Mouse (Mus musculus) heart, postnatal 0 days (tissue): ENCODE measurements at regions not wholly inside any gene's neighbourhood (a gene's known extent, or its start where the extent isn't known, plus 50 kb on each side); places are given as distances from the start of the nearest gene placed in this dataset.
"Not testable (repeated sequence)": the region's sequence is repeated elsewhere in the genome, so short reads cannot be mapped to it uniquely, and the experiment has no call there.

ENCODE experiments used
- ATAC-seq: fragments of 200-750 bp; cut with Nextera tagmentation; 2 replicates; pipeline ENCODE4 v1.8.0; 2017; ENCODE audit warnings: low read depth, moderate number of reproducible peaks, moderate library complexity; ENCODE audit not compliant: insufficient read depth
- DNase-seq: peaks from one replicate; pipeline ENCODE4 v3.0.0-alpha.2; 2016; ENCODE audit warnings: low spot score
- H3K27ac ChIP-seq: fragments of 300-500 bp; sonication (generic); 2 replicates; pipeline ENCODE4 v1.5.1; 2014; ENCODE audit warnings: low read depth, mild to moderate bottlenecking
- H3K27me3 ChIP-seq: fragments of 300-500 bp; sonication (generic); 2 replicates; pipeline ENCODE4 v1.6.1; 2014; ENCODE audit warnings: low read length, mixed read lengths; ENCODE audit not compliant: control insufficient read depth, insufficient read depth
- H3K36me3 ChIP-seq: fragments of 300-500 bp; sonication (generic); replicated peaks from 2 replicates; pipeline ENCODE4 v1.6.1; 2014; ENCODE audit warnings: low read length, mixed read lengths; ENCODE audit not compliant: control insufficient read depth, insufficient read depth
- H3K4me1 ChIP-seq: fragments of 300-500 bp; sonication (generic); 2 replicates; pipeline ENCODE4 v1.6.1; 2014; ENCODE audit warnings: antibody characterized with exemption; ENCODE audit not compliant: control insufficient read depth, insufficient read depth
- H3K4me2 ChIP-seq: fragments of 300-500 bp; sonication (generic); 2 replicates; pipeline ENCODE4 v1.6.1; 2014; ENCODE audit warnings: low read depth, mild to moderate bottlenecking, low read length, moderate library complexity
- H3K4me3 ChIP-seq: fragments of 300-500 bp; sonication (generic); 2 replicates; pipeline ENCODE4 v1.5.1; 2014; ENCODE audit warnings: low read depth, low read length
- H3K9ac ChIP-seq: fragments of 300-500 bp; sonication (generic); replicated peaks from 2 replicates; pipeline ENCODE4 v1.6.1; 2014; ENCODE audit warnings: low read depth, low read length, mixed read lengths
- H3K9me3 ChIP-seq: fragments of 300-500 bp; sonication (generic); replicated peaks from 2 replicates; pipeline ENCODE4 v1.6.1; 2016; ENCODE audit warnings: low read length; ENCODE audit not compliant: control insufficient read depth
- WGBS: fragments of 180-500 bp; shearing (Covaris S2); extraction: QIAGEN DNeasy Blood & Tissue Kit; methylation state at CpG from one replicate; pipeline ENCODE4 v1.1.7; 2014; 5-methylcytosine and 5-hydroxymethylcytosine counted together

GRCm38 (mm10) chr12:23325756-23326155 is 454.3 kb downstream of the Gm10330 start:
- WGBS = 32% methylated on average over 2 of the region's 2 CpGs

GRCm38 (mm10) chr12:23315186-23315585 is 464.9 kb downstream of the Gm10330 start:
- not testable (repeated sequence) for H3K9me3 ChIP-seq, H3K36me3 ChIP-seq, ATAC-seq, H3K27me3 ChIP-seq, H3K4me1 ChIP-seq, H3K27ac ChIP-seq, H3K9ac ChIP-seq
- peak overlapping the region; percentile 31; the same call in 1 of the 2 replicates for H3K4me2 ChIP-seq
- H3K4me3 ChIP-seq = peak overlapping the region; percentile 30
- peak; percentile 4 for DNase-seq
- 0% methylated on average over 19 of the region's 38 CpGs for WGBS

More at GRCm38 (mm10) chr12:23325756-23326155, 454.3 kb downstream of the Gm10330 start:
- H3K27ac ChIP-seq, ATAC-seq, H3K27me3 ChIP-seq, H3K4me3 ChIP-seq, H3K9ac ChIP-seq, H3K4me2 ChIP-seq, H3K36me3 ChIP-seq, H3K4me1 ChIP-seq, H3K9me3 ChIP-seq: not testable (repeated sequence)
- peak; percentile 0 for DNase-seq
